Mouse (Mus musculus) duodenum, adult 2 months (tissue): ENCODE results near the gene Gm21887. TPM values are rescaled to one million over a fixed set of nuclear protein-coding genes. Genes with fewer than 3 reads are reported as not detected.

ENCODE experiments used
- polyA plus RNA-seq: library from polyadenylated mRNA; depleted of rRNA; stranded (reverse); fragments of >200 nt; gene quantifications from 2 replicates; pipeline ENCODE4 v1.2.3, GENCODE M21; 2012; ENCODE audit warnings: low replicate concordance; rRNA removed

Gene Gm21887
- polyA plus RNA-seq = 1,350 and 1,454 TPM in 2 replicates

DNA sequence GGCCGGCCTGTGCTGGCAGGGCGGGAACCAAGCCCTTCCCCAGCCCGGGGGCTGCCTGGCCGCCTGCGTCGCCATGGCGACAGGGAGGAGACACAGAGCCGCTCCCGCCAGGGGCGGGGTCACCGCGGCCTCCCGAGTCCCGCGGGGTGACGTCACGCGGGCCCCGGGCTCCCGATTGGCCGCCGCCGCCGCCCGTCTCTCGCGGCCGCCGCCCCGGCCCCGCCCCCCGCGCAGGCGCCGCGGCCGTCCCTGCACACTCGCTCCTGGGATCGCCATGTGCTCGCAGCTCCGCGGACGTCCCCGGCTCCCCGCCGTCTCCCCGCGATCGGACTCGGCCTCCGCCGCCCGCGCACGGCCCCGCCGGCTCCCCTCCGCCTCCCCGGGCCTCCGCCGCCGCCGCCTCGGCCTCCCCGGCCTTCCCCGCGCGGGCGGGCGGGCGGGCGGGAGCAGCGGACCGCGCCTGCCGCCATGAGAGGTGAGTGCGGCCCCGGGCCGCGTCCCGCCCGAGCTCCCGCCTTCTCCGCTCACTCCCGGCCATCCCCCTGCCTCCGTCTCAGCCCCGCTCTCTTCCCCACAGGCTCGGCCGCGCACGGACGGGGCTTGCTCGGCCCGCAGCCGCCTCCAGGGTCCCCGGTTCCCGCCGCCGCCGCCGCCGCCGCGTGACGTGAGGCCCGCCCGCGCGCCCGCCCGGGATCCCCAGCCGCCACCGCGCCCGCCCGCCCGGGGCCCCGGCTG is at the start of gene Gm21887:
TSS of gene Gm21887 (plus strand) at position 644 of the 735 bp plus-strand sequence.

Other genes with a start within 250 kb of the Gm21887 start
- not detected in 2 replicates for gene 4933400A11Rik, start 230.0 kb upstream of the Gm21887 start, polyA plus RNA-seq